Mouse (Mus musculus) neural tube, embryonic 11.5 days (tissue): ENCODE measurements around the gene Gstm6. TPM values are rescaled to one million over a fixed set of nuclear protein-coding genes. Genes with fewer than 3 reads are reported as not detected.
"Not testable (repeated sequence)": the region's sequence is repeated elsewhere in the genome, so short reads cannot be mapped to it uniquely, and the experiment has no call there.

Experiments
- ATAC-seq: fragments of 200-750 bp; cut with Nextera tagmentation; 2 replicates; pipeline ENCODE4 v1.8.0; 2017; ENCODE audit warnings: moderate number of reproducible peaks, mild to moderate bottlenecking, moderate TSS enrichment, moderate library complexity; ENCODE audit not compliant: insufficient read depth, low FRiP score, low TSS enrichment
- DNase-seq: peaks from one replicate; pipeline ENCODE4 v3.0.0-alpha.2; 2015; ENCODE audit warnings: low spot score
- H3K27ac ChIP-seq: fragments of 300-500 bp; sonication (generic); 2 replicates; pipeline ENCODE4 v1.5.1; 2014; ENCODE audit warnings: low read depth, mild to moderate bottlenecking, low read length
- H3K27me3 ChIP-seq: fragments of 300-500 bp; sonication (generic); 2 replicates; pipeline ENCODE4 v1.6.1; 2014; ENCODE audit warnings: mild to moderate bottlenecking, low read length, mixed read lengths; ENCODE audit not compliant: control insufficient read depth, insufficient read depth
- H3K36me3 ChIP-seq: fragments of 300-500 bp; sonication (generic); 2 replicates; pipeline ENCODE4 v1.6.1; 2014; ENCODE audit warnings: mild to moderate bottlenecking, low read length, moderate library complexity, mixed read lengths; ENCODE audit not compliant: control insufficient read depth, insufficient read depth
- H3K4me1 ChIP-seq: fragments of 300-500 bp; sonication (generic); 2 replicates; pipeline ENCODE4 v1.6.1; 2014; ENCODE audit warnings: low read length, mixed read lengths; ENCODE audit not compliant: control insufficient read depth, insufficient read depth
- H3K4me2 ChIP-seq: fragments of 300-500 bp; sonication (generic); 2 replicates; pipeline ENCODE4 v1.6.1; 2014; ENCODE audit warnings: low read depth, mild to moderate bottlenecking, moderate library complexity
- H3K4me3 ChIP-seq: fragments of 300-500 bp; sonication (generic); 2 replicates; pipeline ENCODE4 v1.5.1; 2014; ENCODE audit warnings: low read depth, low read length
- H3K9ac ChIP-seq: fragments of 300-500 bp; sonication (generic); 2 replicates; pipeline ENCODE4 v1.6.1; 2014; ENCODE audit warnings: mild to moderate bottlenecking, low read length
- H3K9me3 ChIP-seq: fragments of 300-500 bp; sonication (generic); 2 replicates; pipeline ENCODE4 v1.6.1; 2016; ENCODE audit warnings: low read length; ENCODE audit not compliant: control insufficient read depth
- WGBS: fragments of 180-500 bp; shearing (Covaris S2); extraction: QIAGEN DNeasy Blood & Tissue Kit; methylation state at CpG from one replicate; pipeline ENCODE4 v1.1.7; 2014; 5-methylcytosine and 5-hydroxymethylcytosine counted together
- polyA plus RNA-seq: library from polyadenylated mRNA; unstranded; fragments of >200 nt; fragmentation: Nextera tagmentation; extraction: Ambion mirVana; gene quantifications from 2 replicates; pipeline ENCODE4 v1.2.1, GENCODE M21; 2014

Gstm6 gene
- polyA plus RNA-seq, 1 experiment from 2014 or later: 5.3 TPM

- DNase-seq: no peak
- Histone ChIP-seq H3K27me3 (no peaks in the 10 kb centered on the region), H3K4me3 (no peak overlapping the region), H3K4me2 (no peak overlapping the region), H3K4me1 (no peaks in the 10 kb centered on the region), H3K9ac (no peak overlapping the region), H3K9me3 (no peaks in the 10 kb centered on the region), H3K27ac (no peak overlapping the region), H3K36me3 (no peaks in the 10 kb centered on the region)
- WGBS: 92% methylated on average over 3 of the region's 3 CpGs
- no peak for ATAC-seq
Observed at GRCm38 (mm10) chr3:107972070-107972469, 28.5 kb upstream of the Gstm6 start.

GRCm38 (mm10) chr3:107971101-107971500 is 27.6 kb upstream of the Gstm6 start:
- 58% methylated on average over 3 of the region's 3 CpGs for WGBS
- H3K27me3 ChIP-seq, H3K4me2 ChIP-seq, H3K27ac ChIP-seq, ATAC-seq, H3K4me1 ChIP-seq, H3K9ac ChIP-seq, H3K36me3 ChIP-seq, H3K4me3 ChIP-seq, DNase-seq, H3K9me3 ChIP-seq: not testable (repeated sequence)

- Histone ChIP-seq H3K9me3 (no peaks in the 10 kb centered on the region), H3K27me3 (no peaks in the 10 kb centered on the region), H3K36me3 (no peaks in the 10 kb centered on the region), H3K4me2 (no peak within 1 kb of the TSS), H3K27ac (no peak within 1 kb of the TSS), H3K4me1 (no peaks in the 10 kb centered on the region), H3K9ac (no peak within 1 kb of the TSS), H3K4me3 (no peak within 1 kb of the TSS)
- ATAC-seq (no peak), DNase-seq (no peak)
- 56% methylated on average over 13 of the region's 13 CpGs for WGBS
Observed at GRCm38 (mm10) chr3:107968724-107969395, 25.3 kb upstream of the Gstm6 start, which contains the start of gene Gstm3. Gstm3 (minus strand) TSS chr3:107969283.

- WGBS: 97% methylated on average over 5 of the region's 5 CpGs
- Histone ChIP-seq H3K9me3 (no peaks in the 10 kb centered on the region), H3K4me3 (no peak overlapping the region), H3K27ac (no peak overlapping the region), H3K4me1 (no peaks in the 10 kb centered on the region), H3K9ac (no peak overlapping the region), H3K4me2 (no peak overlapping the region), H3K27me3 (no peaks in the 10 kb centered on the region), H3K36me3 (no peaks in the 10 kb centered on the region)
- DNase-seq (no peak), ATAC-seq (no peak)
Observed at GRCm38 (mm10) chr3:107966631-107967030, 23.1 kb upstream of the Gstm6 start.

- ATAC-seq (no peak), DNase-seq (no peak)
- no peaks in the 10 kb centered on the region for H3K4me1 ChIP-seq
- H3K9me3 ChIP-seq: no peaks in the 10 kb centered on the region
- no peak overlapping the region for H3K27ac ChIP-seq
- H3K36me3 ChIP-seq: no peaks in the 10 kb centered on the region
- no peak overlapping the region for H3K4me3 ChIP-seq
- WGBS: 78% methylated on average over 1 of the region's 1 CpGs
- no peak overlapping the region for H3K9ac ChIP-seq
- no peak overlapping the region for H3K4me2 ChIP-seq
- H3K27me3 ChIP-seq: no peaks in the 10 kb centered on the region
Observed at GRCm38 (mm10) chr3:107965592-107965991, 22.0 kb upstream of the Gstm6 start.

- no peaks in the 10 kb centered on the region for H3K36me3 ChIP-seq
- no peak overlapping the region for H3K4me2 ChIP-seq
- no peaks in the 10 kb centered on the region for H3K4me1 ChIP-seq
- ATAC-seq (no peak), DNase-seq (no peak)
- WGBS: 71% methylated on average over 5 of the region's 5 CpGs
- no peak overlapping the region for H3K4me3 ChIP-seq
- H3K27ac ChIP-seq: no peak overlapping the region
- H3K9me3 ChIP-seq: no peaks in the 10 kb centered on the region
- H3K9ac ChIP-seq: no peak overlapping the region
- no peaks in the 10 kb centered on the region for H3K27me3 ChIP-seq
Observed at GRCm38 (mm10) chr3:107964656-107965308, 21.2 kb upstream of the Gstm6 start.

GRCm38 (mm10) chr3:107964026-107964425 is 20.5 kb upstream of the Gstm6 start:
- no peak for DNase-seq

GRCm38 (mm10) chr3:107955260-107955659 is 11.7 kb upstream of the Gstm6 start:
- not testable (repeated sequence) for H3K27ac ChIP-seq, H3K4me3 ChIP-seq, H3K4me2 ChIP-seq, H3K9me3 ChIP-seq, DNase-seq, H3K4me1 ChIP-seq, ATAC-seq, H3K9ac ChIP-seq, H3K27me3 ChIP-seq, H3K36me3 ChIP-seq
- 93% methylated on average over 9 of the region's 9 CpGs for WGBS

More at GRCm38 (mm10) chr3:107964026-107964425, 20.5 kb upstream of the Gstm6 start:
- Histone ChIP-seq H3K27ac (no peak overlapping the region), H3K4me3 (no peak overlapping the region), H3K27me3 (no peaks in the 10 kb centered on the region), H3K9me3 (no peaks in the 10 kb centered on the region), H3K4me2 (no peak overlapping the region), H3K36me3 (no peaks in the 10 kb centered on the region), H3K9ac (no peak overlapping the region), H3K4me1 (no peaks in the 10 kb centered on the region)
- 91% methylated on average over 4 of the region's 4 CpGs for WGBS
- no peak for ATAC-seq

GRCm38 (mm10) chr3:107953906-107954305 is 10.4 kb upstream of the Gstm6 start:
- Histone ChIP-seq H3K27ac (no peak overlapping the region), H3K27me3 (no peaks in the 10 kb centered on the region), H3K4me1 (no peaks in the 10 kb centered on the region), H3K36me3 (no peaks in the 10 kb centered on the region), H3K4me2 (no peak overlapping the region), H3K4me3 (no peak overlapping the region), H3K9me3 (no peaks in the 10 kb centered on the region), H3K9ac (no peak overlapping the region)
- WGBS: 84% methylated on average over 5 of the region's 5 CpGs
- ATAC-seq: no peak
- DNase-seq: no peak
